Mouse (Mus musculus) forebrain, embryonic 10.5 days (tissue): Measurements from ENCODE around the gene Gpc4. TPM values are rescaled to one million over a fixed set of nuclear protein-coding genes. Genes with fewer than 3 reads are reported as not detected.
A peak's percentile ranks its signal among the peaks of the same experiment; 100 is the strongest.

Experiments
- DNase-seq: peaks from one replicate; pipeline ENCODE4 v3.0.0-alpha.2; 2017; ENCODE audit warnings: low spot score; ENCODE audit errors: extremely low spot score
- H3K27ac ChIP-seq: fragments of 300-500 bp; sonication (generic); 2 replicates; pipeline ENCODE4 v1.5.1; 2016; ENCODE audit warnings: mild to moderate bottlenecking
- H3K27me3 ChIP-seq: fragments of 300-500 bp; sonication (generic); 2 replicates; pipeline ENCODE4 v1.6.1; 2016; ENCODE audit warnings: mild to moderate bottlenecking; ENCODE audit not compliant: poor library complexity, severe bottlenecking
- H3K36me3 ChIP-seq: fragments of 300-500 bp; sonication (generic); replicated peaks from 2 replicates; pipeline ENCODE4 v1.6.1; 2016; ENCODE audit warnings: mild to moderate bottlenecking, moderate library complexity
- H3K4me1 ChIP-seq: fragments of 300-500 bp; sonication (generic); 2 replicates; pipeline ENCODE4 v1.6.1; 2016
- H3K4me3 ChIP-seq: fragments of 300-500 bp; sonication (generic); 2 replicates; pipeline ENCODE4 v1.5.1; 2016; ENCODE audit warnings: mild to moderate bottlenecking, moderate library complexity
- H3K9me3 ChIP-seq: fragments of 300-500 bp; sonication (generic); 2 replicates; pipeline ENCODE4 v1.6.1; 2016; ENCODE audit warnings: mild to moderate bottlenecking, moderate library complexity
- WGBS: fragments of 180-500 bp; shearing (Covaris S2); methylation state at CpG from one replicate; pipeline ENCODE4 v1.1.7; 2016; 5-methylcytosine and 5-hydroxymethylcytosine counted together
- polyA plus RNA-seq: library from polyadenylated mRNA; unstranded; fragments of >200 nt; fragmentation: Nextera tagmentation; extraction: Ambion mirVana; gene quantifications from 2 replicates; pipeline ENCODE4 v1.2.1, GENCODE M21; 2016

The Gpc4 gene
- polyA plus RNA-seq, 1 experiment from 2014 or later = 74.0 TPM

DNA sequence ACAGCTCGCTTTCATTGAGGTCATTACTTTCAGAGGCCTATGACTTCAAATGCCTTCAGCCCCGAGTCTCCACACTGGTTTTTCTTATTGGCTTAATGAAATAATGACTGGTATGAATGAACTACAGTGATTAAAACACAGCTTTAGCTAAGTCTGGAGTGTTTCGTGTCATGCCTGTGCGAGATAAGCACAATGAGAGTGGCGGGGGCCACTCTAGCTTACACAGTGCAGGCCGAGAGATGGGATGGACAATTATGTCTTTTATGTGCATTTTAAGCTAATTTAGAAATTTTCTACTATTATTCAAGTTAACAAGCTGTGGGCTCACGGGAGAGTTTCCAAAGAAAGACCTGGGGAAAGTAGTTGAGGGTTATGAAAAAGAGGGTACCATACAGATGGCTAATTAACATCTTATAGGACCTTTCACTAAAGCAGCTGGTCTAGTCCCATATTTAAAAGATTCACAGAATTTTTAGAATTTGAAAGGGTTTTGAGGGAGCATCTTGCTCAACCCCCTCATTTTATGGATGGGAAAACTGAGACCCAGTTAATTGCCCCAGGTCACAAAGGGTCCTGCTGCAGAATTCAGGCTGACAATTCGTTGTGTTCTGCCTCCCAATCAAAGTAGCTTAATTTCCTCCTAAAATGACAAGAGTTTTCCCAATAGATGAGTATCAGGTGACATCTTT, 78.0 kb downstream of the Gpc4 start:
- H3K9me3 ChIP-seq = no peaks in the 10 kb centered on the region
- H3K4me1 ChIP-seq = peaks cover 10% of the 10 kb centered on the region
- no peak overlapping the region for H3K4me3 ChIP-seq
- no peak for DNase-seq
- peaks cover 14% of the 10 kb centered on the region for H3K27me3 ChIP-seq
- no peak overlapping the region for H3K27ac ChIP-seq
- 59% methylated on average over 8 of the region's 8 CpGs for WGBS
- H3K36me3 ChIP-seq = peaks cover 22% of the 10 kb centered on the region

DNA sequence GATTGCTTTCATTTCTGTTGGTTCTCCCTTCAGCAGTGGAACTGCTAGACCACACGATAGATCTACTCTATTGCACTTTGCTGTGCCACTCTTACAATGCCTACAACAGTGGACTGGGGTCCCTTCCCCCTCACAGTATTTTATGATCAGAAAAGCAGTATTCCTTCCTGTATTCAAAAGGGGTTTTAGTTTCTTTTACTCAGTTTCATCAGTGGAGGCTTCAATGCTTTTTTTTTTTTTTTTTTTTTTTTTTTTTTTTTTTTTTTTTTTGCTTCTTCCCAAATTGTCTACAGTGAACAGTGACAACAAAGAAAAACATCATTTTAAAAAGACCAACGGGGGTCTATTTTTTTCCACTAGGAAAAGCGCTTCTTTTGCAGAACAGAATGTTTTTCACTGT, 81.5 kb downstream of the Gpc4 start:
- H3K9me3 ChIP-seq = no peaks in the 10 kb centered on the region
- H3K4me3 ChIP-seq = no peak overlapping the region
- DNase-seq = no peak
- peaks cover 5% of the 10 kb centered on the region; the same call in 1 of the 2 replicates for H3K36me3 ChIP-seq
- no peak overlapping the region for H3K27ac ChIP-seq
- peaks cover 8% of the 10 kb centered on the region; the same call in 1 of the 2 replicates for H3K4me1 ChIP-seq
- 87% methylated on average over 3 of the region's 3 CpGs for WGBS
- no peaks in the 10 kb centered on the region for H3K27me3 ChIP-seq

DNA sequence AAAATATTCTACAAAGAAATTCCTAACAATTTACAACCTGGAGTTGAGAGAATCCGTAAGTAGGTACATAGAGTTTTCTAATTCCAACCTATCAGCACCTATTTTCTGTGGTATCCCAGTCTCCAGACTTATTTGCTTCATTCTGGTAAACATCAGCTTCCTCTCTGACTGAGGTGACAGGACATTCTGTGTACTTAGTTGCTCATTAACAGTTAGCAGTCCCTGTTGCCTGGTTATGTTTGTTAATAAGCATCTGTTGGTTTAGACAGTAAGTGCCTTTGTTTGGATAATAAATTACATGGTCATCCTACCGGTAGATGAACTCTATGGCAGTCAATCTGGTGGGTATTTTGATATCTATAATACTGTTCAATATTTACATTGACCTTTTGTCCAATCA, 92.6 kb downstream of the Gpc4 start:
- H3K4me3 ChIP-seq = no peak overlapping the region
- peaks cover 18% of the 10 kb centered on the region for H3K36me3 ChIP-seq
- 91% methylated on average over 2 of the region's 2 CpGs for WGBS
- no peaks in the 10 kb centered on the region for H3K9me3 ChIP-seq
- H3K4me1 ChIP-seq = no peaks in the 10 kb centered on the region
- no peaks in the 10 kb centered on the region; the same call in 1 of the 2 replicates for H3K27me3 ChIP-seq
- H3K27ac ChIP-seq = no peak overlapping the region
- DNase-seq = no peak

DNA sequence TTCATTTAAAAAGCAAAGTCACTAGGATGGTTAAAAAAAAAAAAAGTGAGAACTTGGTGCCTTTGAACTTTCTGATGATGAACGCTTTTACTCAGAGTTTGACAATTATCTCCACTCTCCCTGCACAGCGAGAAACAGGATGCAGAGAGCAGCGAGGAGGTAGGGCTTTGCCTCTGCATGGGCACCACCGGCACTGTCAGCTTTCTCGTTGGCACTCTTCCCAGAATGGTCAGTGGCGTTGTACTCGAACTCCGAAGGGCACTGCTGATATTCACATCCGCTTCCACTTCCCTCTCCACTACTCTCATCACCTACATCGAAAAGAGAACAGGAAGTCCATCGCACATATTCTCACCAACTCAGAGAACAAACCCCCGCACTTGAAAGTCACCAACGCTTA, 111.6 kb downstream of the Gpc4 start:
- Histone ChIP-seq H3K27me3 (no peaks in the 10 kb centered on the region), H3K4me1 (no peaks in the 10 kb centered on the region), H3K4me3 (no peak overlapping the region), H3K9me3 (no peaks in the 10 kb centered on the region), H3K27ac (no peak overlapping the region), H3K36me3 (peaks cover 70% of the 10 kb centered on the region)
- WGBS = 94% methylated on average over 13 of the region's 13 CpGs
- no peak for DNase-seq

DNA sequence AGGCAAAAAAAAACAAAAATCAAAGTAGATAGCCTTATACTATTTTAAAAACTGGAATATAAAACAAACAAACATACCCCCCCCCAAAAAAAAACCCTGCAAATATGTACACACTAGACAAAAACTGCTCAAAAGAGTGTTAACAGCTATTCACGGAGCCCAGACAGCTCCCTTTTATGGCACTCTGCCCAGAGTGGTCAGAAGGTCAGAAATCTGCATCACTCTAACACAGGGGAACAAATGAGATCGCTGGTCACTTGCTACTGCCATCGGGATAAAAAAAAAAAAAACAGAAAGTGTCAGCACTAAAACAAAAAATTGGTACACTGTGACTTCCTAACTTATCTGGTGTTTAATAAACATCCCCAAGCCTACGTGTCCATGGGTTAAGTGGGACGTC, 113.0 kb downstream of the Gpc4 start:
- Histone ChIP-seq H3K4me1 (no peaks in the 10 kb centered on the region), H3K9me3 (no peaks in the 10 kb centered on the region), H3K27me3 (no peaks in the 10 kb centered on the region), H3K36me3 (peaks cover 69% of the 10 kb centered on the region), H3K27ac (no peak overlapping the region), H3K4me3 (no peak overlapping the region)
- no peak for DNase-seq
- WGBS = 80% methylated on average over 5 of the region's 5 CpGs

DNA sequence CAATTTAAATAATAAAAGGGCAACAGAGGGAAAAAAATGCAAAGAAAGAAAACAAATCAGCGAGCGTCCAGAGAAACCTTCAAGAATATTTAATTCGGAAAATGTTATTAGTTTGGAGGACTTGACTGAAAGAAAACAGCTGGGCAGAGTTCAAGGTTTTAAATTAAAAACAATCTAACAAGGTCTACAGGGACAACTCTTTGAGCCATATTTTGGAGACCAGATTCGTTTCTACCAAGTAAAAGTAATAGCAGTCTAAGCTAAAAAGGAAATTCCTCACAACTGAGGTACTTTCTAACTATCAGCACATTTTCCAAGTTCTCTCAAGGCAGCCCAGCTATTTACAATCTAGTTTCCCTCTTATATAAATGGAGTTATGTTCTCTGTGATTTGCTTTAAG, 114.1 kb downstream of the Gpc4 start:
- DNase-seq = no peak
- WGBS = 86% methylated on average over 4 of the region's 4 CpGs
- no peaks in the 10 kb centered on the region for H3K9me3 ChIP-seq
- no peak overlapping the region for H3K4me3 ChIP-seq
- H3K27ac ChIP-seq = no peak overlapping the region
- no peaks in the 10 kb centered on the region for H3K4me1 ChIP-seq
- H3K36me3 ChIP-seq = peaks cover 60% of the 10 kb centered on the region
- no peaks in the 10 kb centered on the region for H3K27me3 ChIP-seq

DNA sequence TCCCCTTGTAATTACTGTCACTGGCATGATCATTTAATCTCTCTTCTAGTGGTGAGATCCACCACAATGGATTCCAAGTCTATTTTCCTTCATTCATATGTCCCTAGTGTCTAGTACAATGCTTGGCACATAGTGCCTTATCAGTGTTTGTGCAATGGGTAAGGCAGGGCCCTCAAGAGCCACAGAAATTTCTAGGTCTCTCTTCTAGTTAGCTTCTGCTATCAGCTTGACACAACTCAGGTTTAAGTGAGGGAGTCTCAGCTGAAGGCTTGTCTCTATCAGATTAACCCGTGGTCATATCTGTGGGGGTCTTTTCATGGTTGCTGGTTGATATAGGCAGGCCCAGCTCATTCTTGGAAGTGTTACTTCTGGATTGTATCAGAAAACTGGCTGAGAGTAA, 125.2 kb downstream of the Gpc4 start:
- Histone ChIP-seq H3K9me3 (no peaks in the 10 kb centered on the region), H3K27me3 (peaks cover 11% of the 10 kb centered on the region; the same call in 1 of the 2 replicates), H3K36me3 (no peaks in the 10 kb centered on the region), H3K4me1 (no peaks in the 10 kb centered on the region), H3K4me3 (no peak overlapping the region), H3K27ac (no peak overlapping the region)
- DNase-seq = no peak
- WGBS = 83% methylated on average over 1 of the region's 1 CpGs

DNA sequence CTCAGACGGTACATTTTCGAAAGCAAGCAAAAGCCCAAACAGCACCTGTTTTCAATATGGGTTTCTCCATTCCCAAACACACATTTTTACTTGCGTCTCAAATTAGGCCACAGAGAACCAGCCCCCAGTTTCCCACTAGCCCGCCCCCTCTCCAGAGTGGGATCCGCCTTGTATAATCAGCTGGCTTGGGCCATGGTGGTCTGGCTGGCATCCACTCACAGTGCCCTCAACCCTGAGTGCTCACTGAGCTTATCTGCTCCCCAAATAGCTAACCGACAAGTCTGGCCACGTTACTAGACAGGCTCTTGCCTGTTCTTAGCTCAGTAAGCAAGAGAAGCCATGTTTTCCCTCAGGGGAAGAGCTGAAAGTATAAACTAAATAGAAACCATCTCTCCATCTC, 134.9 kb downstream of the Gpc4 start:
- no peaks in the 10 kb centered on the region for H3K4me1 ChIP-seq
- no peaks in the 10 kb centered on the region for H3K9me3 ChIP-seq
- no peaks in the 10 kb centered on the region for H3K36me3 ChIP-seq
- no peak overlapping the region for H3K4me3 ChIP-seq
- 75% methylated on average over 7 of the region's 7 CpGs for WGBS
- DNase-seq = no peak
- H3K27ac ChIP-seq = no peak overlapping the region
- H3K27me3 ChIP-seq = no peaks in the 10 kb centered on the region; the same call in 1 of the 2 replicates

DNA sequence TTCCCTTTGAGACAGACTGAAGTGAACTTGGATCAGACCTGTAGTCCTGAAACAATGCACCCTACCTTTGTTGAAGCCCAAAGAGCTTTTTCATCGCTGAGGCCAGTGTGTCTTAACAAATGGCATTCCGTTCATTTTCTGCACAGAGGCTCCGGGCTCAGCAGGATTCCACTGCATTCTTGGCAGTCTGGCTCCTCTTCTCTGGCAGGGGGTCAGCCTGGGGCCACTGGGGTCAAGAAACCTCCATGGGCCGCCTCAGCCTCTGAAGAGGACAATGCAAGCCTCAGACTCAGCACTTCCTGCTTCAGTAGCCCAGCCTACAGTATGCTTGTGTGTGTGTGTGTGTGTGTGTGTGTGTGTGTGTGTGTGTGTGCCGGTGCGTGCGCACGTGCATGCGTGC, 147.4 kb downstream of the Gpc4 start:
- H3K36me3 ChIP-seq = no peaks in the 10 kb centered on the region
- peaks cover 34% of the 10 kb centered on the region for H3K4me1 ChIP-seq
- 50% methylated on average over 9 of the region's 9 CpGs for WGBS
- 0 out of 2 replicates have a peak overlapping the region, but pooled peaks have one; percentile 35 for H3K27ac ChIP-seq
- peak; percentile 30 for DNase-seq
- no peak overlapping the region for H3K4me3 ChIP-seq
- H3K27me3 ChIP-seq = peaks cover 15% of the 10 kb centered on the region; the same call in 1 of the 2 replicates
- H3K9me3 ChIP-seq = no peaks in the 10 kb centered on the region

Other genes with a start within 250 kb of the Gpc4 start
- not detected in 2 replicates for gene 1700080O16Rik, start 192.5 kb downstream of the Gpc4 start, polyA plus RNA-seq